Mouse (Mus musculus): ENCODE measurements around the gene Cdc27.
A peak's percentile ranks its signal among the peaks of the same experiment; 100 is the strongest.
"Not testable (repeated sequence)": the region's sequence is repeated elsewhere in the genome, so short reads cannot be mapped to it uniquely, and the experiment has no call there.

Cdc27 gene

GRCm38 (mm10) chr11:104571373-104571772, 21.0 kb upstream of the Cdc27 start:
- DNase-seq (ENCODE audit: low read depth, low spot score): not testable (repeated sequence)

DNA sequence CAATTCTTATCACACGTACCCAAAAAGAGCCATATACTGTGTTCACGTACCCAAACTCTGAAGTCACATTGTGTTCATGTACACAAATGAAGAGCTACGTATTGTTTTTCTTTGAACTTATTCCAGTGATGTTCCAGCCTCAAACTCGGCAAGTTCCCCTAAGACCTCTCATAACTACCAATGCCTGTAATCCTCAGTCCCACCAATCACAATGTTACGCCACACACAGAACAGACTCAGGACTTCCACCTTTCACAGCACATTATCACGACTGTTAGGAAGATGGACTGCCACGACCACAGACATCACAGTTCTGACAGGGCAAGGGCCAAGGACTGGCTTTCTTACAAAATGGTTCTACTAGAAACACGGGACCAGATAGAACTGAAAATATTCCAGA, 20.1 kb upstream of the Cdc27 start:
- not testable (repeated sequence) for DNase-seq (ENCODE audit: low read depth, low spot score)

- no peak for DNase-seq (ENCODE audit: low read depth, low spot score)
These were observed 17.9 kb upstream of the Cdc27 start for GRCm38 (mm10) chr11:104568326-104568725.

GRCm38 (mm10) chr11:104567736-104568135, 17.3 kb upstream of the Cdc27 start:
- DNase-seq (ENCODE audit: low read depth, low spot score): no peak

GRCm38 (mm10) chr11:104566796-104567195, 16.4 kb upstream of the Cdc27 start:
- DNase-seq (ENCODE audit: low read depth, low spot score): no peak

DNA sequence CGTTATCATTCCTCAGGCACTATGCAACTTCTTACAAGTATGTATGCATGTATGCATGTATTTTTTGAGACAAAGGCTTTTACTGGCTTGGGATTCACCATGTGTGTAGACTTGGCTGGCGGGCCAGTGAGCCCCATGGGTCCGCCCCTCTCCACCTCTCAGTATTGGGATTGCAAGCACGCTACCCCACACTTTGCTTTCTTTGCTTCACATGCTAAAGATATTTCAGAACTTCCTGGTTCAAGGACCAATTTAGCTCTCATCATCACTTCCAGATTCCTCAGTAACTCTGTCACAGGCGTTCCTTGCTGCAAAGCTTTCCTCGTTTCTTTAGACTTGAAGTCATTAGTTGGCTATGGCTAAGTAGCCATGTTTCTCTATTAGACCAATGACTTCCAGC, 15.7 kb upstream of the Cdc27 start:
- DNase-seq (ENCODE audit: low read depth, low spot score): no peak

- DNase-seq (ENCODE audit: low read depth, low spot score): no peak
These were observed 14.8 kb upstream of the Cdc27 start for GRCm38 (mm10) chr11:104565172-104565571.

GRCm38 (mm10) chr11:104563496-104563895, 13.1 kb upstream of the Cdc27 start:
- DNase-seq (ENCODE audit: low read depth, low spot score): no peak

- DNase-seq (ENCODE audit: low read depth, low spot score): no peak
These were observed 10.6 kb upstream of the Cdc27 start for GRCm38 (mm10) chr11:104560971-104561370.

- no peak for DNase-seq (ENCODE audit: low read depth, low spot score)
These were observed 8.4 kb upstream of the Cdc27 start for GRCm38 (mm10) chr11:104558651-104559403.

DNA sequence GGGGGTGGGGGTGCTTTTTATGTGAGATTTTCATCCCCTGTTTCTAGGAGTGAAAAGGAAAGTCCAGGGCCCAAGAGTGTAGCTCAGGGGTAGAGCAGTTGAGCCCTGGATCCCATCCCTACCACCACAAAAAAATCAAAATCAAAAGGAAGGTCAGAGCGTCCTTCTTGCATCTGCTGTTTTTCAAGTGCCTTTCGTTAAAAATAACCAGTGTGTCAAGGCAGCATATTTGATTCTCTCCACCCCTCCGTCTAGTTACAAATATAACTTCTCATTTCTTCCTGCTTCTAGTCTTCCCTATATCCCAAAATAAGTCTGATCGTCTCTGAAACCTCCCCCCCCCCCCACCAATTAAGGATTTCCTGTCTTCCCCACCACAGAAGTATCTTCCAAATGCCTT, 7.6 kb upstream of the Cdc27 start:
- DNase-seq (ENCODE audit: low read depth, low spot score): no peak

GRCm38 (mm10) chr11:104549438-104550405, 698 bp downstream of the Cdc27 start:
- DNase-seq (ENCODE audit: low read depth, low spot score): no peak

- DNase-seq (ENCODE audit: low read depth, low spot score): no peak
These were observed 2.9 kb downstream of the Cdc27 start for GRCm38 (mm10) chr11:104547502-104547901.

- no peak for DNase-seq (ENCODE audit: low read depth, low spot score)
These were observed 5.9 kb downstream of the Cdc27 start for GRCm38 (mm10) chr11:104544507-104544906.

DNA sequence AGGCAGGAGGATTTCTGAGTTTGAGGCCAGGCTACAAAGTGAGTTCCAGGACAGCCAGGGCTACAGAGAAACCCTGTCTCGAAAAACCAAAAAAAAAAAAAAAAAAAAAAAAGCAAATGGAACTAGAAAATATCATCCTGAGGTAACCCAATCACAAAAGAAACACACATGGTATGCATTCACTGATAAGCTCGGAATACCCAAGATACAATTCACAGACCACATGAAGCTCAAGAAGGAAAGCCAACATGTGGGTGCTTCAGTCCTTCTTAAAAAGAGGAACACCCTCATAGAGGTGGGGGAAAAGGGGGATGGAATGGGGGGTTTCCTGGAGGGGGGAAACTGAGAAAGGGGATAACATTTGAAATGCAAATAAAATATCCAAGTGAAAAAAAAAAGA, 7.1 kb downstream of the Cdc27 start:
- DNase-seq (ENCODE audit: low read depth, low spot score): not testable (repeated sequence)

DNA sequence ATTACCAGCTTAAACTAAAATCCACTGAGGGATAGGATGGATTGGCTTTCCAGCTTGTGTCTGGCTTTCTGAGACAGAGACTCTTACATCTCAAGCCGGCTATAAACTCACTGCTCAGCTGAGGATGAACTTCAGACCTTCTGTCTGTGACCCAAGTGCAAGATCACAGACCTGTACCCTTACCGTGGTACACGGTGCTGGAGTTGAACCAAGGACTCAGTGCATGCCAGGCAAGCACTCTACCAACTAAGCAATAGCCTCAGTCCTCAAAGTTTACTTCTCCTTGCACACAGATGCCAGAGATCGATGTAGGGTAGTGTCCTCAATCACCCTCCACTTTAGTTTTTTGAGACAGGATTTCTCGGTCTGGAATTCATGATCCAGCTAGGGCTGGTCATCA, 10.6 kb downstream of the Cdc27 start:
- DNase-seq (ENCODE audit: low read depth, low spot score): no peak

- DNase-seq (ENCODE audit: low read depth, low spot score): no peak
These were observed 12.4 kb downstream of the Cdc27 start for GRCm38 (mm10) chr11:104537945-104538555.

GRCm38 (mm10) chr11:104536843-104537242, 13.6 kb downstream of the Cdc27 start:
- no peak for DNase-seq (ENCODE audit: low read depth, low spot score)

DNA sequence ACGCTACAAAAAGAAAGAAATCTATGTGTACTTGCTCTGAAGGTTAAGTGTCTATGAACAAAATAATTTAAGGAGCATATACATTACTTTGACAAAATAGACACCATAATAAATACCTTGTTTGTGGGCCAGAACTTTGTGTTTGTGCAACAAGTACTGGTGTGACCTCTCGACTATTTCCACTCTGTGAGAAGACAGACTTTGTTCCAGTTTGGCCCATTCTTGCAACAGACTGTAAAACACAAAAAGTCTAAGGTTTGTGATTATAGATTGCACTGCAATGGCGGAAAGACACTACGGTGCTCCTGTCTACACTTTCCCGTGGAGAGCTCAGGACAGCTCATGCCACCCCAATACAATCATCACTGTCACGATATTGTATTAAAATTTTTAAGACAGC, 24.5 kb downstream of the Cdc27 start:
- no peak for DNase-seq (ENCODE audit: low read depth, low spot score)

GRCm38 (mm10) chr11:104512436-104512835, 38.0 kb downstream of the Cdc27 start:
- DNase-seq (ENCODE audit: low read depth, low spot score): no peak

DNA sequence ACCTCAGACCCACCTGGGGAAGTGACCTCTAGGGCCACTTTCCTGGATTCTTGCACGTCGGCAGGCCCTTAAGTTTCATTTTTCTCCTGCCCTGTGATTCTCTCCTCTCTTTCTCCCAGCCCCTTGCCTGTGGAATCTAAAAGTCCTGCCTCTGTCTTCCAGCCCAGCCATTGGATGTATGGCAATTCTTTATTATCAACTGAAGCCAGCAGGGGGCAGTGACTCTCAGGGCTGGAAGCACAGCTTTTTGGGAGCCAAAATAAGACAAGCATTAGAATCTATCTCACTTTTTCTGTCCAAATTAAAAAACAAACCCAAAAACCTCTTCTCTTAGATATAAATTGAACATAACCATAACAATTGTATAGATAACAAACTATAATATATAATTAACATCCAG, 39.8 kb downstream of the Cdc27 start:
- DNase-seq (ENCODE audit: low read depth, low spot score): peak; percentile 8

DNA sequence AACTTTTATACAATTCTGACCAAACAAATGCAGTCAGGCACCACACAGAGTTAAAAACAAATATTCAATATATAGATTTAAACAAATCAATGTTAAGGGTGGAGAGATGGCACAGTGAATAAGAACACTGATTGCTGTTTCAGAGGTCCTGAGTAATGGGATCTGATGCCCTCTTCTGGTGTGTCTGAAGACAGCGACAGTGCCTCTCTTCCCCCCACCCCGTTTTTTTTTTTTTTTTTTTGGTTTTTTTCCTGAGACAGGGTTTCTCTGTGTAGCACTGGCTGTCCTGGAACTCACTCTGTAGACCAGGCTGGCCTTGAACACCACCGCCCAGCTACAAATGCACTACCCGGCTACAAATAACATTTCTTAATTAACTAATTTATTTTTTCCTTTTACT, 42.0 kb downstream of the Cdc27 start:
- DNase-seq (ENCODE audit: low read depth, low spot score): no peak
